Mouse (Mus musculus): Measurements from ENCODE around the gene Crim1.

- no peak for TF ChIP-seq CTCF (conservative IDR thresholded peaks at IDR 0.05; ENCODE audit: insufficient read depth, insufficient read length, low read depth, low read length)
- no peak for TF ChIP-seq POLR2A (IDR thresholded peaks at IDR 0.05; ENCODE audit: low read depth, low read length)
Observed at GRCm38 (mm10) chr17:78163724-78164236, 36.3 kb upstream of the Crim1 start.
